Mouse (Mus musculus) right cerebral cortex, postnatal 25 days (tissue): ENCODE measurements around the gene Wnt1.
A peak's percentile ranks its signal among the peaks of the same experiment; 100 is the strongest.

Experiments used
- DNase-seq: peaks from one replicate; pipeline ENCODE4 v3.0.0; 2022

The Wnt1 gene

GRCm38 (mm10) chr15:98778191-98778770 lies 11.4 kb upstream of the Wnt1 start:
- DNase-seq, result no peak

GRCm38 (mm10) chr15:98778806-98779205 lies 10.9 kb upstream of the Wnt1 start:
- DNase-seq, result no peak

GRCm38 (mm10) chr15:98780075-98780474 lies 9.6 kb upstream of the Wnt1 start:
- no peak for DNase-seq

- no peak for DNase-seq
Observed at GRCm38 (mm10) chr15:98780573-98780972, 9.1 kb upstream of the Wnt1 start.

GRCm38 (mm10) chr15:98781166-98781565 lies 8.5 kb upstream of the Wnt1 start:
- no peak for DNase-seq

GRCm38 (mm10) chr15:98785744-98786143 lies 3.9 kb upstream of the Wnt1 start:
- DNase-seq, result no peak

GRCm38 (mm10) chr15:98787930-98788329 lies 1.7 kb upstream of the Wnt1 start:
- no peak for DNase-seq

GRCm38 (mm10) chr15:98788972-98789660 lies 541 bp upstream of the Wnt1 start:
- DNase-seq, result no peak

GRCm38 (mm10) chr15:98790761-98791160 lies 1.1 kb downstream of the Wnt1 start:
- DNase-seq, result no peak

GRCm38 (mm10) chr15:98791221-98791620 lies 1.6 kb downstream of the Wnt1 start:
- DNase-seq, result no peak

- no peak for DNase-seq
Observed at GRCm38 (mm10) chr15:98791771-98792170, 2.1 kb downstream of the Wnt1 start.

- DNase-seq, result peak; percentile 68
Observed at GRCm38 (mm10) chr15:98792233-98793020, 2.8 kb downstream of the Wnt1 start.

- DNase-seq, result no peak
Observed at GRCm38 (mm10) chr15:98793141-98793698, 3.6 kb downstream of the Wnt1 start.

- no peak for DNase-seq
Observed at GRCm38 (mm10) chr15:98796803-98797595, 7.3 kb downstream of the Wnt1 start.

GRCm38 (mm10) chr15:98797835-98798492 lies 8.3 kb downstream of the Wnt1 start:
- DNase-seq, result no peak

- no peak for DNase-seq
Observed at GRCm38 (mm10) chr15:98798903-98799302, 9.2 kb downstream of the Wnt1 start.

- peak; percentile 68 for DNase-seq
Observed at GRCm38 (mm10) chr15:98799396-98799795, 9.7 kb downstream of the Wnt1 start.

GRCm38 (mm10) chr15:98802926-98803325 lies 13.3 kb downstream of the Wnt1 start:
- no peak for DNase-seq

- peak; percentile 89 for DNase-seq
Observed at GRCm38 (mm10) chr15:98804054-98804453, 14.4 kb downstream of the Wnt1 start.

GRCm38 (mm10) chr15:98805324-98806040 lies 15.8 kb downstream of the Wnt1 start:
- peak; percentile 79 for DNase-seq

GRCm38 (mm10) chr15:98806071-98806808 lies 16.6 kb downstream of the Wnt1 start:
- DNase-seq, result peak; percentile 45
